Mouse (Mus musculus): ENCODE measurements around the gene Dus3l. TPM values are rescaled to one million over a fixed set of nuclear protein-coding genes. Genes with fewer than 3 reads are reported as not detected.

Dus3l gene
- polyA plus RNA-seq (2014; fragmentation: Nextera tagmentation; extraction: Ambion mirVana) = 76.9 and 81.9 TPM in 2 replicates

DNA sequence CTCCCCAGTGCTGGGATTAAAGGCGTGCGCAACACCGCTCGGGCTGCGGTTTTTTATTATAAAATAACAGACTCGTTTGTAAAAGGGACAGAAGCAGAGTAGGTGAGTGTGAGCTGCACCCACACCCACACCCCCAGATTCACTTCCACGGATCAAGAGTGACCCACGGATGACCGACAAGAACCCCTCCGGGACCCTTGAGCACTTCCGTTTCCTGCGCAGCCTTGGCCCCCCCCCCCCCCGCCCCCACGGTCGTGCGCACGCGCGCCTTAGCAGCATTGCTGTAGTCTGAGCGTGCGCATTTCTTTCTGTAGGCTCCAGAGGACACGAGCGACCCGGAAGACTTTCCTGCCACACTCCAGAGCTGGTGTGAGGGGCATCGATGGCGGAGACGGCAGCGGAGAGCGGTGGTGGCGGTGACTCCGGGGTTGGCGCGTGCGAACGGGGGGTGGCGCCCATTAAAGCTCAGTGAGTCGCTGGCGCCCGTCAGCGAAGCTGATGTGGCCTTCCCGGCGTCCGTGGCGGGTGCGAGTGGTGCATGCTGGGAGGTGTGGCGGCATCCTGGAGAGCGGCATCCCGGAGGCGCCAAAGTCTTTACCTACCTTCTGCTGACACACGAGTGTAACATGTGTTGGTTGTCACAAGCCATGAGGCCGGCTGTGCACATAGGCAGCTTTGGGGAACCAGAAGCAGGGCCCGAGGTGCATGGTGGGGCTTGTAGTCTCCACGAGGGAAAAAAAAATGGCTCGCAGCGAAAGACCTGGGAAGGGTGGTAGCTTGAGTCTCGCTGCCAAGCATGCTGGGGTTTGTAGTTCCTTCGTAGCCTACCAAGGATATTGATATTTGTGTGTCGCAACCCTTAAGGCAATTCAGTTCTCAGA lies at the start of gene Dus3l:
TSS of gene Dus3l (plus strand) at position 284 of the 881 bp plus-strand sequence.
- ATAC-seq (ENCODE audit: low FRiP score) (peak; percentile 84), DNase-seq (ENCODE audit: low spot score) (peak; percentile 88)
- H3K27ac ChIP-seq = peak within 1 kb of the TSS; percentile 93
- peaks cover 7% of the 10 kb centered on the region; the same call in 1 of the 2 replicates for H3K27me3 ChIP-seq (ENCODE audit: control insufficient read depth, insufficient read depth, low read length)
- peak within 1 kb of the TSS; percentile 73 for H3K4me2 ChIP-seq (replicated peaks)
- H3K9ac ChIP-seq = peak within 1 kb of the TSS; percentile 77
- H3K4me1 ChIP-seq (replicated peaks; ENCODE audit: control insufficient read depth, insufficient read depth, low read length) = peaks cover 16% of the 10 kb centered on the region
- 2% methylated on average over 57 of the region's 58 CpGs for WGBS
- no peaks in the 10 kb centered on the region for H3K9me3 ChIP-seq (ENCODE audit: control insufficient read depth, low read length)
- peak within 1 kb of the TSS; percentile 64 for H3K4me3 ChIP-seq (replicated peaks; ENCODE audit: low read length)
- H3K36me3 ChIP-seq (replicated peaks; ENCODE audit: control insufficient read depth, insufficient read depth) = peaks cover 31% of the 10 kb centered on the region

- ATAC-seq (ENCODE audit: low FRiP score) = no peak
- no peak overlapping the region for H3K27ac ChIP-seq
- no peak for DNase-seq (ENCODE audit: low spot score)
- H3K4me2 ChIP-seq (replicated peaks) = peak overlapping the region; percentile 83
- 62% methylated on average over 11 of the region's 11 CpGs for WGBS
- H3K4me1 ChIP-seq (replicated peaks; ENCODE audit: control insufficient read depth, insufficient read depth, low read length) = peaks cover 25% of the 10 kb centered on the region
- H3K4me3 ChIP-seq (replicated peaks; ENCODE audit: low read length) = peak overlapping the region; percentile 76; the same call in 1 of the 2 replicates
- H3K36me3 ChIP-seq (replicated peaks; ENCODE audit: control insufficient read depth, insufficient read depth) = peaks cover 36% of the 10 kb centered on the region
- no peaks in the 10 kb centered on the region for H3K27me3 ChIP-seq (ENCODE audit: control insufficient read depth, insufficient read depth, low read length)
- no peaks in the 10 kb centered on the region for H3K9me3 ChIP-seq (ENCODE audit: control insufficient read depth, low read length)
- H3K9ac ChIP-seq = peak overlapping the region; percentile 67
Observed at GRCm38 (mm10) chr17:56715360-56715759, 49.2 kb upstream of the Dus3l start.

DNA sequence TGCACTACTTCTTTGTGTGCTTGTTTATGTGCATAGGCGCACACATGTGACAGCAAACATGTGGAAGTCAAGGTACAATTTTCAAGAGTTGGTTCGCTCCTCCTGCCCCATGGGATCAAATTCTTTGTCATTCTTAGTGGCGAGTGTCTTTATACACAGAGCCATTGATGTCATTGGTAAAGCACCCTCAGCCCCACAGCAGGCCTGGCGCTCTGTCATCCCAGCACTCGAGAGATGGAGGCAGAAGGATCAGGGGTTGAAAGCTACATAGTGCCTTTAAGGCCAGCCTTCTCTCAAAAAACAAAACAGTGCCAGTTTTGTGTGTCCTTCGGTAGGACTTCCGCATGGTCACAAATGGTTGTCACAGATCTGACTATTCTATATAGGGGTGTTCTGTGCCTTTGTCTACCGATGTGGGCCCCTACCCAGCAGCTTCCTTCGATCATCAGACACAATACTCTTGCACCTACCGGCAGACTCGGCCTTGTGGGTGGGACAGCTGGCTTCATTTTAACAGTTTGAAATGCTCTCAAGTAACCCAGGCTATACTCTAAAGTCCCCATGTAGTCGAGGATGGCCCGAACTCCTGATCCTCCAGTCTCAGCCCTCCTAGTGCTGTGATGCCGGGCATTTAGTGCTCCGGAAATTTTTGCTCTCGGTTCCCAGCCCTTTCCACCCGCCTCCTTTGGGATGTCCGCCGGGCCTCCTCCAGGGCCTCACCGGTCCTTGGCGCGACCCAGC lies 48.5 kb upstream of the Dus3l start:
- Histone ChIP-seq H3K4me3 (replicated peaks; ENCODE audit: low read length) (peak overlapping the region; percentile 76), H3K9ac (peak overlapping the region; percentile 67), H3K4me2 (replicated peaks) (peak overlapping the region; percentile 83), H3K4me1 (replicated peaks; ENCODE audit: control insufficient read depth, insufficient read depth, low read length) (peaks cover 25% of the 10 kb centered on the region), H3K27me3 (ENCODE audit: control insufficient read depth, insufficient read depth, low read length) (no peaks in the 10 kb centered on the region), H3K9me3 (ENCODE audit: control insufficient read depth, low read length) (no peaks in the 10 kb centered on the region), H3K36me3 (replicated peaks; ENCODE audit: control insufficient read depth, insufficient read depth) (peaks cover 30% of the 10 kb centered on the region), H3K27ac (peak overlapping the region; percentile 74)
- WGBS = 24% methylated on average over 22 of the region's 22 CpGs
- ATAC-seq (ENCODE audit: low FRiP score) = no peak
- DNase-seq (ENCODE audit: low spot score) = peak; percentile 32

DNA sequence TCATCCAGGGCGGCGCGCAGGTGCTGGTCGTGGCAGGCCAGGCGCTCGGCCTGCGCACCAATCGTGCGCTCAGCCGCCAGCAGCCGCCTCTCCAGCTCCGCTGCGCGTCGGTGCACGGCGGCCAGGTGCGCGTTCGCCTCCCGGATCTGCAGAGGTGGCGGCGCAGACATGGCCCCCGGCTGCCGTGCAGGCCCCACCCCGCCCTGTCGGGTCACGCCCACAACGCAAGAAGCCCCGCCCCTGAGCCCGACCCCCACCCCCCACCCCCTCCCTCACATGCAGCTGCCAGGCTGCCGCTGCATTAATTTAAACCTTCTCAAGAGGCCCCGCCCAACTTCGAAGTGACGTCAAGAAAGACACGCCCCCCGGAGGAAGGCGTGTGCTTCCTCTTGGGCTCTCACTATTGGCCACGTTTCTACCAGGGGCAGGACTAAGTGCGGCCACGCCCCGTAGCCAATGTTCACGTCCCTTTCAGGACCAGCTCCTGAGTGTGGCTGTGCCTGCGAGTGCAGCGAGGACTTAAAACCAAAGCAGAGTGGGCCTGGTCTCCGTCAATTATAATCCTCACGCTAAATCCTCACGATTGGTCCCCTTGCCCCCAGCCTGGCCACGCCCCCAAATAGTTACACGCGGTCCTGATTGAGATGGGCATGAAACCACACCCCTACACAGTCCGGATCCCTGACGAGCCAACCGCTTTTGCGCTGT lies 47.7 kb upstream of the Dus3l start:
- Histone ChIP-seq H3K27me3 (ENCODE audit: control insufficient read depth, insufficient read depth, low read length) (no peaks in the 10 kb centered on the region), H3K9me3 (ENCODE audit: control insufficient read depth, low read length) (no peaks in the 10 kb centered on the region), H3K4me3 (replicated peaks; ENCODE audit: low read length) (peak overlapping the region; percentile 76), H3K36me3 (replicated peaks; ENCODE audit: control insufficient read depth, insufficient read depth) (peaks cover 30% of the 10 kb centered on the region), H3K9ac (peak overlapping the region; percentile 86), H3K4me1 (replicated peaks; ENCODE audit: control insufficient read depth, insufficient read depth, low read length) (peaks cover 25% of the 10 kb centered on the region), H3K4me2 (replicated peaks) (peak overlapping the region; percentile 83), H3K27ac (peak overlapping the region; percentile 88)
- WGBS = under 1% methylated on average over 49 of the region's 55 CpGs
- DNase-seq (ENCODE audit: low spot score) (peak; percentile 99), ATAC-seq (ENCODE audit: low FRiP score) (peak; percentile 93)

DNA sequence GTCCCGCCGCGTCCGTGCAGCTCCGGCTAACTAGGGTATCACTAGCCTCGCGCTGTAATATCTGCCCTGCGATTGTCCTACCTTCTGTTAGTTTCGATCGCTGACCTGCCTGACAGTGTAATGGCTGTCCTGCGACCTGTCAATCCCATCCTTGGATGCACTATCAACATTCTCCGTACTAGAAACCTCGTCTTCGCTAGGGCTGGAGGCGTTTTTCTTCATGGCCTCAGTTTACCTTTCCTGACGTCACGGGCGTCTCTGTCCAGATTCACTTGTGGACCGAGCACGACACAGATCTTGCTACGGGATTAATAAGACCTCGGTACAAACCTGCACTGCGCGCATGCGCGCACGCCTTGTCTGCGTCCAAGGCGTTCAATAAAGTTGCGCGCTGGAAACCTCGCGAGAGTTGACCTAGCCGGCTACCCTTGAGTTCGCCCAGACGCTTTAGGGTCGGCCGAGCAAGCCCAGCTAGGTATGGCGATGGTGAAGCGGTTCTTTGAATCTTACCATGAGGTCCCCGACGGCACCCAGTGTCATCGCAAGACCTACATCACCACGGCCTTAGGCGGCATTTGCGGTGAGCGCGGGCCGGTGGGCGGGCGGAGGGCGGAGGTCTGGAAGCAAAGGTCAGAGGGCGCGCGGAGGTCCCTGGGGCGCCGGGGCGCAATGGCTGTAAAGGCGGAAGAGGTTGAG lies 47.0 kb upstream of the Dus3l start, which contains the start of the genes Ndufa11 and Vmac:
TSS of gene Ndufa11 (plus strand) at position 405 of the 696 bp plus-strand sequence.
TSS of gene Vmac (minus strand) at position 660 of the 696 bp plus-strand sequence.
- under 1% methylated on average over 59 of the region's 59 CpGs for WGBS
- H3K4me1 ChIP-seq (replicated peaks; ENCODE audit: control insufficient read depth, insufficient read depth, low read length) = peaks cover 25% of the 10 kb centered on the region
- H3K27me3 ChIP-seq (ENCODE audit: control insufficient read depth, insufficient read depth, low read length) = no peaks in the 10 kb centered on the region
- ATAC-seq (ENCODE audit: low FRiP score) (peak; percentile 74), DNase-seq (ENCODE audit: low spot score) (peak; percentile 100)
- no peaks in the 10 kb centered on the region for H3K9me3 ChIP-seq (ENCODE audit: control insufficient read depth, low read length)
- peak within 1 kb of the TSS; percentile 83 for H3K4me2 ChIP-seq (replicated peaks)
- H3K9ac ChIP-seq = peak within 1 kb of the TSS; percentile 86
- peak within 1 kb of the TSS; percentile 76 for H3K4me3 ChIP-seq (replicated peaks; ENCODE audit: low read length)
- H3K27ac ChIP-seq = peak within 1 kb of the TSS; percentile 88
- H3K36me3 ChIP-seq (replicated peaks; ENCODE audit: control insufficient read depth, insufficient read depth) = peaks cover 30% of the 10 kb centered on the region

DNA sequence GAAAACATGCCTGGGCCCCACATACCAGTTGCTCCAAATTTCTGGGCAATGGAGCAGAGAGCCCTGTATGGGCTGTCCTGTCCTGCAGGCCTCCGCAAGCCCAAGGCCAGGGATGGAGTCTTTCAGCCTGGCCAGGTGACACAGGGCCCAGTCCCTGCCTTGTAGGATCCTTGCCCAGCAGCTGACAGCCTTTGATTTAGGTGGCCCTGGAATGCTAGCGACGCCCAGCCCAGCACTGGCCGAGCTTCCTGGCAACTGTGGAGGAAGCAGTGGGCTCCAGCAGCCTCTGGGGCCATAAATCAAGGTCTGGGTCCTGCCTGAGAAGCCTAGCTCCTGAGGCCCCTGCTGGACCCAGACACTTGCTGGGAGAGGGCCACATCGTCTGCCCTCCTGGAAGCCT lies 42.1 kb upstream of the Dus3l start:
- no peak overlapping the region for H3K27ac ChIP-seq
- WGBS = 87% methylated on average over 5 of the region's 5 CpGs
- H3K36me3 ChIP-seq (replicated peaks; ENCODE audit: control insufficient read depth, insufficient read depth) = peaks cover 34% of the 10 kb centered on the region
- H3K9me3 ChIP-seq (ENCODE audit: control insufficient read depth, low read length) = no peaks in the 10 kb centered on the region
- no peak overlapping the region for H3K9ac ChIP-seq
- H3K4me1 ChIP-seq (replicated peaks; ENCODE audit: control insufficient read depth, insufficient read depth, low read length) = peaks cover 13% of the 10 kb centered on the region
- DNase-seq (ENCODE audit: low spot score) (no peak), ATAC-seq (ENCODE audit: low FRiP score) (no peak)
- H3K27me3 ChIP-seq (ENCODE audit: control insufficient read depth, insufficient read depth, low read length) = no peaks in the 10 kb centered on the region
- no peak overlapping the region for H3K4me3 ChIP-seq (replicated peaks; ENCODE audit: low read length)
- H3K4me2 ChIP-seq (replicated peaks) = no peak overlapping the region

DNA sequence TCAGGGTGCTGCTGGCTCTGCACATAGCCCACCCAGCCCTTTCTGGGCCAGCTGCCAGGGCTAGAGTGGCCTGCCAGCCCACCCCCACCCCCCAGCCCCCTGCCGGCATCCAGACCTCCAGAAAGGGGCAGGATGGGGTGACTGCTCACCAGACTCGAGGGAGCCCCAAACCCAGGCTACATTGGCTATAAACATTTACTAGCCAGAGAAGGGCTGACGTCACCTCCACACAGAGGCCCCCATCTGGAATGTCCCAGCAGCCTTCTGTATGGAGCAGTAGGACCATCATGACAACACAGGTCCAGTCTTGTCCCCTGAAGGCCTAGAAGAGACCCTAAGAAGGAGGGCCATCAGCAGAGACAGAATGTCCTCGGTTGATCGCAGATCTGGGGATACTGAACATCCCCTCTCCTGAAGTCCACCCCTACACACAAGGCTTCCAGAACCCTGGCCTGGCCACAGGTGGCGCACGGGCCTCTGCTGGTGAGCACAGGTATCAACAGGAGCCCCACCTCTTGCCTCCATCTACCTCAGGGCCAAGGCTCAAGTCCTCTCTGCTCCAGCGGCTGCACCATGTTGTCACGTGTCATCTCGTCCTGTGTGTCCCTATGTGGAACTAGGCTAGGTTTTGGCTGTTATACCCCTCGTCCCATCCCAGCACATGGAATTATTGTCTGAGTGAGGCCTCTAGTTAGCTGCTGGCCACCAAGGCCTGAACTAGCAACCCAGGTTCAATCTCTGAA lies 41.0 kb upstream of the Dus3l start:
- ATAC-seq (ENCODE audit: low FRiP score) = no peak
- H3K9ac ChIP-seq = no peak overlapping the region
- H3K27me3 ChIP-seq (ENCODE audit: control insufficient read depth, insufficient read depth, low read length) = no peaks in the 10 kb centered on the region
- WGBS = 86% methylated on average over 11 of the region's 11 CpGs
- H3K36me3 ChIP-seq (replicated peaks; ENCODE audit: control insufficient read depth, insufficient read depth) = peaks cover 34% of the 10 kb centered on the region
- no peak for DNase-seq (ENCODE audit: low spot score)
- H3K27ac ChIP-seq = no peak overlapping the region
- H3K4me3 ChIP-seq (replicated peaks; ENCODE audit: low read length) = no peak overlapping the region
- no peaks in the 10 kb centered on the region for H3K9me3 ChIP-seq (ENCODE audit: control insufficient read depth, low read length)
- peaks cover 8% of the 10 kb centered on the region for H3K4me1 ChIP-seq (replicated peaks; ENCODE audit: control insufficient read depth, insufficient read depth, low read length)
- H3K4me2 ChIP-seq (replicated peaks) = no peak overlapping the region

DNA sequence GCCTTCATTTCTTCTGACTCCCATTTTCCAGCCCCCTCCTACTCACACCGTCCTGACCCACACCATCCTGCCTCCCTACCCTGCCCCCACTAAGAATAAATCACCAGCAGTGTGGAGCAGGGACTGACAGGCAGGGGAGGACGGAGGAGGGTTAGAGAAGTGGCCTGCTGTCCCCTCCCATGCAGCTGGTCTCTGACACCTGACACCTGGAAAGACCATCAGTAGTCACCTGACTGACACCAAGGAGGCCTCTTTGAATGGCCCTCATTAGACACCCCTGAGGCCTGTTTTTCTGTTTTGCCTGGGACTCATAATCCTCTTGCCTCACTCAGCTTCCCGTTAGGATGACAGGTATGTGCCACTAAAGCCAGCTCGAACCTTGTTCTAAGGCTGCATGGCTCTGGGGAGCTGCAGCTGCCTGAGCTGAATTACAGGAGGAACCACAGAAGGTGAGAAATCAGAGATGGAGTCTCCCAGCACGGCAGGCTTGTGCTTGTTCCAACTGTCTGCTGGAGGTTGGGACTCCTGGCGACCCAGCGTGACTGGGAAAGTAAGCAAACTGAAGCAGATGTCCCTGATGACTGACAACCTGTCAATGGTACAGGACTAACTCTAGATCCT lies 37.4 kb upstream of the Dus3l start:
- WGBS = 12% methylated on average over 7 of the region's 7 CpGs

More for the DNA sequence above, 37.4 kb upstream of the Dus3l start:
- H3K27ac ChIP-seq = no peak overlapping the region
- H3K9ac ChIP-seq = no peak overlapping the region
- DNase-seq (ENCODE audit: low spot score) (no peak), ATAC-seq (ENCODE audit: low FRiP score) (no peak)
- no peak overlapping the region for H3K4me3 ChIP-seq (replicated peaks; ENCODE audit: low read length)
- peaks cover 22% of the 10 kb centered on the region for H3K36me3 ChIP-seq (replicated peaks; ENCODE audit: control insufficient read depth, insufficient read depth)
- no peak overlapping the region for H3K4me2 ChIP-seq (replicated peaks)
- H3K4me1 ChIP-seq (replicated peaks; ENCODE audit: control insufficient read depth, insufficient read depth, low read length) = no peaks in the 10 kb centered on the region
- no peaks in the 10 kb centered on the region for H3K9me3 ChIP-seq (ENCODE audit: control insufficient read depth, low read length)
- H3K27me3 ChIP-seq (ENCODE audit: control insufficient read depth, insufficient read depth, low read length) = no peaks in the 10 kb centered on the region

All from hindbrain, embryonic 14.5 days (tissue).